Mouse (Mus musculus) CH12F3 (cell line): ENCODE measurements around the gene Ang4.

ENCODE experiments used
- in situ Hi-C: fragments of 300-500 bp; cut with MboI; formaldehyde crosslinking; loops from 2 replicates; pipeline ENCODE4 v1.14.3; 2020; ENCODE audit warnings: low sequenced_read_pairs

Ang4 gene

DNA sequence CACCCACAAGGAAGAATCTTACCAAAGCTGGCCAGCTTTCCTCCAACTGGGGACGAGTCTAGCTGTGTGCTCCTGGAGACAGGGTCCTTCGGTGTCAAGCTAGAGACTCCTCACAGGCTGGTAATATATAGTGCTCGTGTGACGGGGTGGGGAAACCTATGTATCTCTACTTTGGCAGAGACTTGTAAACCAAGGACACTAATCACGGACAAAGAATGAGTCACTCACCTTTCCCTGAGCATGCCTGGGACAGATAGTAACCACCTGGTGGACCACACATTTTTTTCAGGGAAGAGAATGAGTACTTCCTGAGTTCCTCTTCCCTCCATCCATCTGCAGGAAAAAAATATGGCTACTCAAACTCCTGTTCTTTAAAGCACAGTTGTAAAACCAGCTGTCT, at the start of gene Ang4:
TSS of gene Ang4 (minus strand) at position 101 of the 400 bp plus-strand sequence.
- in situ Hi-C loops, result loop anchor here (10.0 kb wide), 1 partner anchor 51 kb away; no protein-coding TSS in a partner anchor

DNA sequence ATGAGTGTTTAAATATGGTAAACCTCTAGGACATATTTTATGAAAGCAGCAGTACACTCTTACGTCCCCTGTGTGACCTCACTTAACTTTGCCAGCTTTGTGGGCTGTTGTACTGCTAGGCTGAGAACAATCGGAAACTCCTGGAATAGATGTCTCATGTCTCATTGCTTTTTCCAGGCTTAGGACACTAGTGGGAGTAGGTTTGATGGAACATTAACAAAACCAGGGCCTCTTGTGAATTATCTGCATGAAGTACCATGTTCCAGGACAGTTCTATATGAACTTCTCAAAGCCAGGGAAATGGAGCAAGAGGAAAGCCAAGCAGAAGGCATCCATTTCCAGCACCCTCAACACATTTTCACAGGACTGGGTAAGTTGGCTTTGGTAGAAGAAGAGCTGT, 26.4 kb upstream of the Ang4 start, which contains the start of gene AY358078:
TSS of gene AY358078 (plus strand) at position 301 of the 400 bp plus-strand sequence.
- in situ Hi-C loops, result no loop called here

- in situ Hi-C loops, result no loop called here
Measured at GRCm38 (mm10) chr14:51794106-51794505, 20.7 kb upstream of the Ang4 start.

- in situ Hi-C loops, result no loop called here
Measured at GRCm38 (mm10) chr14:51789196-51789595, 15.8 kb upstream of the Ang4 start.

DNA sequence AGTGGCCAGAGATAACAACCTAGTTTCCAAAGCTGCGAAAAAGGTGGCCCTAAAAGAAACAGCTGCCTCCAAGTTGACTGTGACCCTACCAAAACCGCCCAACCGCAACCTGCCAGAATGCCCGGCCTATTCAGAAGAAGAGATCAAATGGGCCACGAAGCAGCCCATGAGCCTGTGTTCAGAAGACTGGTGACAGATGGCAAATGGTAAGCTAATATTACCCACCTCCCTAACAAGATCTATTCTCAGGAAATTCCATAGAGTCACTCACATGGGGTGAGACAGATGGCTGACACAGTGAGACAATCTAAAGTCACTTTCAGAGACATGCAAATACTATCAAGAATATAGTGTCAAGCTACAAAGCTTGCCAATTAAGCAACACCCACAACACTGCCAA, 13.7 kb upstream of the Ang4 start:
- in situ Hi-C loops, result no loop called here

GRCm38 (mm10) chr14:51786335-51786734, 12.9 kb upstream of the Ang4 start:
- in situ Hi-C loops, result no loop called here

DNA sequence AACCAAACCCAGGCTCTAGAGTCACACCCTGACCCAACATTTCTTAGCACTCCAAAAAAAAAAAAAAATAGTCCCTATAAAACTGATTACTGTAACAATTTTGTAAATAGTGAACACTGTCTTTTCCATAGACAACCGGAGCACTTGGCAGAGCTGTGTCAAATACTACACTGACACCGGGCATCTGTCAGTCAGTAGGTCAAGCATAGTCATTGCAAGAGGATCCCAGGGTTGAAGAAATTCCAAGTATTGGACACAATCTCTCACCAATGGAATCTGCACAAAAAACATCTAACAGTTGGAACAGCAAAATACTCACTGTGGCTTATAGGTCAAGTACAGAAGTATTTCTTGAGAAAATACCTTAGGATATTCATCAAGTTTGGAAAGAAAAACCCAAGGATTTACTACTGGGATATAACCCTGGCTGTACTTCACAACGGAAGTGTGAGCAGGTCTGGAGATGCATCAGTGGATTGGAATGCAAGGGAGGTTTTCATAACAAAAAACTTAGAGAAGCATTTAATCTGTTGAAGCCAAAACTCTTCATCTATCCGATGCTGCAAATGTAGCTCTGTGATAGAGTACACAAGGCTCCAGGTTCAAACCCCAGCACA, 5.6 kb upstream of the Ang4 start:
- in situ Hi-C loops, result loop anchor here (10.0 kb wide), 1 partner anchor 46 kb away; no protein-coding TSS in a partner anchor

GRCm38 (mm10) chr14:51777791-51778190, 4.4 kb upstream of the Ang4 start:
- in situ Hi-C loops, result loop anchor here (10.0 kb wide), 1 partner anchor 47 kb away; no protein-coding TSS in a partner anchor

- in situ Hi-C loops, result loop anchor here (10.0 kb wide), 1 partner anchor 53 kb away; no protein-coding TSS in a partner anchor
Measured at GRCm38 (mm10) chr14:51771378-51771777, 2.0 kb downstream of the Ang4 start.

DNA sequence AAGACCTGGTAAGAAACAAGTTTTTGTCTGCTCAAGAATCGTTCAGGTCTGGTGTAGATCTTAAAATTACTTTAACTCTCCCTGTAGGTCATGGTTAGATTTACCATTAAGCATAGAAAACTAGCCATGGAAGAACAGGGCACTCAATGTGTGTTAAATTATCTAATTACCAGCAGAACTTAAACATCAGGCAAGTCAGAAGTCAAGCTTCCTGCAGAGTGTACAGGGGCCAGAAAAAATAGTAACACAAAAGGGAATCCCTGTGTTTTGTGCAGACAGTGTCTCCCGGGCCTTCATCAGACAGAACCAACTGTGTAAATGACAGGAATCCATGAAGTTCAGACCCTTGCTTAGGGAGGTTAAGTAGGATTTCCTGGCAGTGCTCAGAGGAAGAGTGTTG, 17.4 kb downstream of the Ang4 start:
- in situ Hi-C loops, result no loop called here

- in situ Hi-C loops, result no loop called here
Measured at GRCm38 (mm10) chr14:51740347-51741170, 32.8 kb downstream of the Ang4 start.

- in situ Hi-C loops, result no loop called here
Measured at GRCm38 (mm10) chr14:51739150-51739993, 34.0 kb downstream of the Ang4 start.

GRCm38 (mm10) chr14:51738411-51739149, 34.8 kb downstream of the Ang4 start:
- in situ Hi-C loops, result no loop called here

GRCm38 (mm10) chr14:51737967-51738366, 35.4 kb downstream of the Ang4 start:
- in situ Hi-C loops, result no loop called here

DNA sequence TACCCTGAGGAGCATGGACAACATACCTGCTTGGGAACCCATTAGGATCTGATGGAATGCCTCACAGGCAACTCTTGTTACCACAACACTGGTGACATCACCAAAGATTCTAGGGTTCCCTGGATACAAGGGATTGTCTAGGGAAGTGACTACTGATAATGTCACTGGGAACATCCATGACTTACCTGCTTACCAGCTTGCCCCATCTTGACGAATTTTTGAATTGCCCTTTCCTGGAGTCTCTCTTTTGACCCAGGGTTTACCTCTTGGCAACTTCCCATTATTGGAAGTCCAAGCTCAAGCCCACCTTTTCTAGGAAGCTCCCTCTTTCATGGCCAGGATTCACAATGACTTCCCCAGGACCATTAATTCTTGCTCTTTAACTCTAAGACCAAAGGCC, 56.3 kb downstream of the Ang4 start, which contains the start of gene Gm5800:
TSS of gene Gm5800 (minus strand) at position 101 of the 400 bp plus-strand sequence.
- in situ Hi-C loops, result no loop called here
